Mouse (Mus musculus): Measurements from ENCODE around the gene Dolk.
A peak's percentile ranks its signal among the peaks of the same experiment; 100 is the strongest.

The Dolk gene

GRCm38 (mm10) chr2:30268371-30268770 lies 17.8 kb downstream of the Dolk start:
- no peak for DNase-seq (ENCODE audit: low read depth, low spot score)

GRCm38 (mm10) chr2:30267466-30267865 lies 18.7 kb downstream of the Dolk start:
- DNase-seq (ENCODE audit: low read depth, low spot score), result no peak

- peak; percentile 88 for DNase-seq (ENCODE audit: low read depth, low spot score)
These were observed 19.7 kb downstream of the Dolk start for GRCm38 (mm10) chr2:30266392-30266941.

DNA sequence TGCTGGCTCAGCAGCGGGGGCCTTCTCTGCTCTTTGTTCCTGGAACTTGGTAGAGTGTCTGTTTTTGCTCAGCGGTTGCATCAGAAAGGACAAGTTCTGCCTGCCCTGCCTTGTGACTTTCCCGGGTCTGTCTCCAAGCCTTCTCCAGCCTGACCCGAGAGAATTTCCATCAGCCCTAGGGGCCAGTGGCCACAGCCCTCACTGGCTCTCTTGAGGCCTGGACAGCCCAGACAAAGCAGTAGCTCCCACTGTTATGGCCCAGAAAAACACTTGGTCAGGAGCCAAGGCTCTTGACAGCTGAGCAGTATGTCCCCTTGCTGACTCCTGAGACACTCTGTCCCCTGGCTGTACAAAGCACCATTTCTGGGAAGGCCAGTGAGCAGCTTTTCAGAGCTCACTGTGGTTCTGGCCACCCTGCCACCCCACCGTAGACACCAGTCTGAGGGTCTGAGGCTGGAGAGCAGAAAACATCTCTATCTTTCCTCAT lies 20.3 kb downstream of the Dolk start, which contains the start of gene Phyhd1:
TSS of gene Phyhd1 (plus strand) at position 437 of the 487 bp plus-strand sequence.
- no peak for DNase-seq (ENCODE audit: low read depth, low spot score)

DNA sequence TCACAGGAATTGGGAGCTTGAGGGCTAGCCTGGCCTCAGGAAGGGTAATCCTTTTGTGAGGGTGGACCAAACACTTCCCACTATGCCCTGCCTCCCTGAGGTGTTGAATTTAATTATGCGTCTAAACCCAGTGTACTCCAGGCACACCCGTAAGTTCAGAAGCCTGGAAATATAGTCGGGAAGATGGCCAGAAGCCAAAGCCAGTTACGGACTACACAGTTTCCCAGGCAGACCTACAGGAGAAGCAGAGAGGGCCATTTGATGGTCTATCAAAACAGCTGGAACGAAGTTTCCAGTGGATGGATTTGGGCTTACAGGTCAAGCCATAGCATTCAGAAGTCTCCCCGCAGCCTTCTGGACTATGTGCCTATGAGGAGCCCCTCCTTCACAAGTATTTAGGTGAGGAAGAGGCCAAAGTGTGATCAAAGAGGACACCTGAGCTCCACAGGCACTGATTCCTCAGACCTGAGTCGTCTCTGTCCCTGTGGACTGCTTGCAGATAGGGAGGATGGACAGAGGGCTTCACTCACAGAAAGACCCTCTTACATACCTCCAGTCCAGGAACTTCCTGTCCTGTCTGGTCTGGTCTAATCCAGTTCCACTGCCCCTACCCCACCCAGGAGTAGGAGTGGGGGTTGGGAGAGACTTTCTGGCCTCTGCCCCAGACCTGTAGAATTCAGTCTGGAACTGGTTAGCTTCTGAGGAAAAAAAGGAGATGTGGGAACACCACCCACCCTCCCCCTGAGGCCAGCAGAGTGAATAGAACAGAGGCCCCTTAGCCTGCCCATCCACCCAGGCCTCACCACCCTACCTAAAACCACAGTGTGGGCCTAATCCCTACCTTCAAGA lies 21.2 kb downstream of the Dolk start:
- peak; percentile 67 for DNase-seq (ENCODE audit: low read depth, low spot score)

GRCm38 (mm10) chr2:30263811-30264210 lies 22.3 kb downstream of the Dolk start:
- DNase-seq (ENCODE audit: low read depth, low spot score), result no peak

DNA sequence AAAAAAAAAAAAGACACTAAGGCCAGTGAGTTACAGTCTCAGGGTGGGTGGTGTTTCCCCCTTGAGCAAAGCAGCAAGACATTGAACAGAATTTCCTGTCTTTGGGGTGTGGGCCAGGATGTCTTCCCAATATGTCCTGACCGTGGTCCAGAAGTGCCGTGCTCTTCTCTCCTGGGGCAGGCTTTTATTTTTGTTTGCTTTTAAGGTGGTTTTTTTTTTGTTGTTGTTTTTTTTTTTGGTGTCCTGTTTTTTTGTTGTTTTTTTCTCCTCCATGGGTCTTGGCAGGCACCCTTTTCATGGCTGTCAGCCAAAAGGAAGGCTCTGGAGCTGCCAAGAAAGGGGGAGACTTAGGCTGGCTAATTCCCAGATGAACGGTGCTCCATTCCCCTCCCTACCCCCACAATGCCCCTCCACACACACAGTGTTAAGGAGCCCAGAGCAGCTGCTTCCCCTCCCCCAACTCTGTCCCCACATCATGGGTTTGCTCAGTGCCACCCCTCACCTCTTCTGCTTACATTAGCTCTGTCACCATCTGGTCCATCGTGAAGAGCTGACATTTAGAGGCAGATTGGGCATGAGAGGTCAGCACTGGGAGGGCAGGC lies 23.2 kb downstream of the Dolk start:
- no peak for DNase-seq (ENCODE audit: low read depth, low spot score)

- DNase-seq (ENCODE audit: low read depth, low spot score), result no peak
These were observed 24.0 kb downstream of the Dolk start for GRCm38 (mm10) chr2:30261921-30262839.

- DNase-seq (ENCODE audit: low read depth, low spot score), result peak; percentile 52
These were observed 24.9 kb downstream of the Dolk start for GRCm38 (mm10) chr2:30261064-30261736.

- DNase-seq (ENCODE audit: low read depth, low spot score), result no peak
These were observed 26.7 kb downstream of the Dolk start for GRCm38 (mm10) chr2:30259131-30260064.

- DNase-seq (ENCODE audit: low read depth, low spot score), result no peak
These were observed 27.5 kb downstream of the Dolk start for GRCm38 (mm10) chr2:30258600-30258999.

- DNase-seq (ENCODE audit: low read depth, low spot score), result no peak
These were observed 28.3 kb downstream of the Dolk start for GRCm38 (mm10) chr2:30257699-30258460.

GRCm38 (mm10) chr2:30256616-30257350 lies 29.4 kb downstream of the Dolk start:
- peak; percentile 17 for DNase-seq (ENCODE audit: low read depth, low spot score)

- DNase-seq (ENCODE audit: low read depth, low spot score), result no peak
These were observed 30.3 kb downstream of the Dolk start for GRCm38 (mm10) chr2:30255631-30256395.

GRCm38 (mm10) chr2:30253809-30254208 lies 32.3 kb downstream of the Dolk start:
- no peak for DNase-seq (ENCODE audit: low read depth, low spot score)

- DNase-seq (ENCODE audit: low read depth, low spot score), result no peak
These were observed 33.6 kb downstream of the Dolk start for GRCm38 (mm10) chr2:30252521-30252920.

- peak; percentile 85 for DNase-seq (ENCODE audit: low read depth, low spot score)
These were observed 34.6 kb downstream of the Dolk start for GRCm38 (mm10) chr2:30251417-30252104.

All from ZHBTc4 (cell line).